Mouse (Mus musculus): ENCODE data around the gene Rala. TPM values are rescaled to one million over a fixed set of nuclear protein-coding genes. Genes with fewer than 3 reads are reported as not detected.

Rala gene
- polyA plus RNA-seq (2015; fragmentation: Nextera tagmentation; extraction: Ambion mirVana), result 111 and 125 TPM in 2 replicates

- H3K9ac ChIP-seq (replicated peaks; ENCODE audit: low read depth), result peak within 1 kb of the TSS; percentile 76
- no peaks in the 10 kb centered on the region for H3K9me3 ChIP-seq (ENCODE audit: low read length)
- H3K4me3 ChIP-seq (ENCODE audit: low read depth, low read length), result peak within 1 kb of the TSS; percentile 93
- H3K4me2 ChIP-seq (replicated peaks; ENCODE audit: low read depth, low read length), result peak within 1 kb of the TSS; percentile 69
- DNase-seq (ENCODE audit: low spot score), result peak; percentile 95
- peaks cover 9% of the 10 kb centered on the region; the same call in 1 of the 2 replicates for H3K4me1 ChIP-seq (ENCODE audit: insufficient read depth, low read depth, low read length)
- TF ChIP-seq CTCF (IDR thresholded peaks at IDR 0.05), result no peak
- no peak for TF ChIP-seq EP300 (IDR thresholded peaks at IDR 0.05)
- ATAC-seq, result peak; percentile 100
- peak within 1 kb of the TSS; percentile 96 for H3K27ac ChIP-seq (ENCODE audit: low read length)
- H3K36me3 ChIP-seq (ENCODE audit: insufficient read depth, low read length), result no peaks in the 10 kb centered on the region
- whole genome bisulfite sequencing, result 12% methylated on average over 43 of the region's 69 CpGs
- H3K27me3 ChIP-seq (replicated peaks; ENCODE audit: insufficient read depth, low read length), result no peaks in the 10 kb centered on the region
Measured at GRCm38 (mm10) chr13:17944078-17944917, at the start of gene Rala. Gene Rala, minus strand, starts transcription at chr13:17944239.

- no peak for DNase-seq (ENCODE audit: low spot score)
- ATAC-seq, result peak; percentile 37
- Histone ChIP-seq H3K4me3 (ENCODE audit: low read depth, low read length) (peak overlapping the region; percentile 69), H3K9me3 (ENCODE audit: low read length) (no peaks in the 10 kb centered on the region), H3K4me2 (replicated peaks; ENCODE audit: low read depth, low read length) (peak overlapping the region; percentile 86), H3K9ac (replicated peaks; ENCODE audit: low read depth) (0 out of 2 replicates have a peak overlapping the region, but pooled peaks have one; percentile 78), H3K27me3 (replicated peaks; ENCODE audit: insufficient read depth, low read length) (no peaks in the 10 kb centered on the region), H3K36me3 (ENCODE audit: insufficient read depth, low read length) (no peaks in the 10 kb centered on the region), H3K27ac (ENCODE audit: low read length) (peak overlapping the region; percentile 89), H3K4me1 (ENCODE audit: insufficient read depth, low read depth, low read length) (no peaks in the 10 kb centered on the region; the same call in 1 of the 2 replicates)
- WGBS, result 32% methylated on average over 7 of the region's 7 CpGs
- TF ChIP-seq EP300 (IDR thresholded peaks at IDR 0.05), result peak; percentile 65; the same call in 1 of the 2 replicates
- TF ChIP-seq CTCF (IDR thresholded peaks at IDR 0.05), result no peak
Measured at GRCm38 (mm10) chr13:17993515-17993847, 49.4 kb upstream of the Rala start.

GRCm38 (mm10) chr13:17992697-17993514 is 48.9 kb upstream of the Rala start, which contains the start of gene Yae1d1:
Gene Yae1d1, minus strand, starts transcription at chr13:17993349.
- WGBS, result under 1% methylated on average over 53 of the region's 54 CpGs
- Histone ChIP-seq H3K9me3 (ENCODE audit: low read length) (no peaks in the 10 kb centered on the region), H3K9ac (replicated peaks; ENCODE audit: low read depth) (peak within 1 kb of the TSS; percentile 78), H3K4me2 (replicated peaks; ENCODE audit: low read depth, low read length) (peak within 1 kb of the TSS; percentile 86), H3K27ac (ENCODE audit: low read length) (peak within 1 kb of the TSS; percentile 89), H3K4me1 (ENCODE audit: insufficient read depth, low read depth, low read length) (no peaks in the 10 kb centered on the region; the same call in 1 of the 2 replicates), H3K4me3 (ENCODE audit: low read depth, low read length) (peak within 1 kb of the TSS; percentile 69), H3K27me3 (replicated peaks; ENCODE audit: insufficient read depth, low read length) (no peaks in the 10 kb centered on the region), H3K36me3 (ENCODE audit: insufficient read depth, low read length) (no peaks in the 10 kb centered on the region)
- peak; percentile 65 for TF ChIP-seq CTCF (IDR thresholded peaks at IDR 0.05)
- TF ChIP-seq EP300 (IDR thresholded peaks at IDR 0.05), result no peak
- DNase-seq (ENCODE audit: low spot score), result peak; percentile 94
- peak; percentile 98 for ATAC-seq

GRCm38 (mm10) chr13:17992009-17992408 is 48.0 kb upstream of the Rala start:
- H3K4me3 ChIP-seq (ENCODE audit: low read depth, low read length), result peak overlapping the region; percentile 69; the same call in 1 of the 2 replicates
- H3K9ac ChIP-seq (replicated peaks; ENCODE audit: low read depth), result 0 out of 2 replicates have a peak overlapping the region, but pooled peaks have one; percentile 78
- H3K36me3 ChIP-seq (ENCODE audit: insufficient read depth, low read length), result no peaks in the 10 kb centered on the region
- ATAC-seq (no peak), DNase-seq (ENCODE audit: low spot score) (no peak)
- H3K27me3 ChIP-seq (replicated peaks; ENCODE audit: insufficient read depth, low read length), result no peaks in the 10 kb centered on the region
- TF ChIP-seq CTCF (IDR thresholded peaks at IDR 0.05) (no peak), EP300 (IDR thresholded peaks at IDR 0.05) (no peak)
- H3K4me1 ChIP-seq (ENCODE audit: insufficient read depth, low read depth, low read length), result no peaks in the 10 kb centered on the region; the same call in 1 of the 2 replicates
- no peaks in the 10 kb centered on the region for H3K9me3 ChIP-seq (ENCODE audit: low read length)
- peak overlapping the region; percentile 86 for H3K4me2 ChIP-seq (replicated peaks; ENCODE audit: low read depth, low read length)
- 50% methylated on average over 4 of the region's 4 CpGs for WGBS
- no peak overlapping the region for H3K27ac ChIP-seq (ENCODE audit: low read length)

- Histone ChIP-seq H3K9ac (replicated peaks; ENCODE audit: low read depth) (no peak overlapping the region), H3K27me3 (replicated peaks; ENCODE audit: insufficient read depth, low read length) (no peaks in the 10 kb centered on the region), H3K27ac (ENCODE audit: low read length) (no peak overlapping the region), H3K4me1 (ENCODE audit: insufficient read depth, low read depth, low read length) (no peaks in the 10 kb centered on the region), H3K4me2 (replicated peaks; ENCODE audit: low read depth, low read length) (no peak overlapping the region), H3K4me3 (ENCODE audit: low read depth, low read length) (no peak overlapping the region), H3K36me3 (ENCODE audit: insufficient read depth, low read length) (no peaks in the 10 kb centered on the region), H3K9me3 (ENCODE audit: low read length) (no peaks in the 10 kb centered on the region)
- 38% methylated on average over 4 of the region's 4 CpGs for WGBS
- ATAC-seq (no peak), DNase-seq (ENCODE audit: low spot score) (peak; percentile 75)
- TF ChIP-seq CTCF (IDR thresholded peaks at IDR 0.05) (peak; percentile 82), EP300 (IDR thresholded peaks at IDR 0.05) (no peak)
Measured at GRCm38 (mm10) chr13:17983194-17983593, 39.2 kb upstream of the Rala start.

- WGBS, result 68% methylated on average over 5 of the region's 5 CpGs
Measured at GRCm38 (mm10) chr13:17982634-17983033, 38.6 kb upstream of the Rala start.

More at GRCm38 (mm10) chr13:17982634-17983033, 38.6 kb upstream of the Rala start:
- TF ChIP-seq CTCF (IDR thresholded peaks at IDR 0.05), result no peak
- no peak for TF ChIP-seq EP300 (IDR thresholded peaks at IDR 0.05)
- Histone ChIP-seq H3K4me1 (ENCODE audit: insufficient read depth, low read depth, low read length) (no peaks in the 10 kb centered on the region), H3K9ac (replicated peaks; ENCODE audit: low read depth) (no peak overlapping the region), H3K36me3 (ENCODE audit: insufficient read depth, low read length) (no peaks in the 10 kb centered on the region), H3K27me3 (replicated peaks; ENCODE audit: insufficient read depth, low read length) (no peaks in the 10 kb centered on the region), H3K4me3 (ENCODE audit: low read depth, low read length) (no peak overlapping the region), H3K4me2 (replicated peaks; ENCODE audit: low read depth, low read length) (no peak overlapping the region), H3K9me3 (ENCODE audit: low read length) (no peaks in the 10 kb centered on the region), H3K27ac (ENCODE audit: low read length) (no peak overlapping the region)
- no peak for DNase-seq (ENCODE audit: low spot score)
- ATAC-seq, result no peak

Measured in lung, postnatal 0 days (tissue).